Mouse (Mus musculus): ENCODE measurements at regions not wholly inside any gene's neighbourhood (a gene's known extent, or its start where the extent isn't known, plus 50 kb on each side); places are given as distances from the start of the nearest gene placed in this dataset.

- TF ChIP-seq CTCF (IDR thresholded peaks at IDR 0.05; ENCODE audit: borderline replicate concordance, extremely low read depth, insufficient read depth, insufficient read length), result no peak
- TF ChIP-seq POLR2A (IDR thresholded peaks at IDR 0.05; ENCODE audit: borderline replicate concordance, extremely low read depth, insufficient read depth, insufficient read length, poor library complexity, severe bottlenecking), result no peak
Observed at GRCm38 (mm10) chr11:86871782-86872181, 64.2 kb upstream of the Dhx40 start.
